Mouse (Mus musculus) liver, postnatal 0 days (tissue): Measurements from ENCODE around the gene Slc25a24. TPM values are rescaled to one million over a fixed set of nuclear protein-coding genes. Genes with fewer than 3 reads are reported as not detected.

Experiments used
- ATAC-seq: fragments of 200-750 bp; cut with Nextera tagmentation; 2 replicates; pipeline ENCODE4 v1.8.0; 2017; ENCODE audit warnings: mild to moderate bottlenecking, moderate library complexity
- DNase-seq: peaks from one replicate; pipeline ENCODE4 v3.0.0-alpha.2; 2016
- H3K27ac ChIP-seq: fragments of 300-500 bp; sonication (generic); 2 replicates; pipeline ENCODE4 v1.5.1; 2014; ENCODE audit warnings: antibody characterized with exemption, moderate library complexity, mild to moderate bottlenecking, low read depth
- H3K27me3 ChIP-seq: fragments of 300-500 bp; sonication (generic); 2 replicates; pipeline ENCODE4 v1.6.1; 2014; ENCODE audit warnings: low read length, control low read depth, mixed read lengths; ENCODE audit not compliant: insufficient read depth
- H3K36me3 ChIP-seq: fragments of 300-500 bp; sonication (generic); replicated peaks from 2 replicates; pipeline ENCODE4 v1.6.1; 2014; ENCODE audit warnings: mild to moderate bottlenecking, control low read depth, low read length, moderate library complexity, mixed read lengths; ENCODE audit not compliant: insufficient read depth
- H3K4me1 ChIP-seq: fragments of 300-500 bp; sonication (generic); 2 replicates; pipeline ENCODE4 v1.6.1; 2014; ENCODE audit warnings: antibody characterized with exemption, mild to moderate bottlenecking, control low read depth; ENCODE audit not compliant: insufficient read depth
- H3K4me2 ChIP-seq: fragments of 300-500 bp; sonication (generic); 2 replicates; pipeline ENCODE4 v1.6.1; 2014; ENCODE audit warnings: low read depth, mild to moderate bottlenecking, low read length, moderate library complexity, mixed read lengths
- H3K4me3 ChIP-seq: fragments of 300-500 bp; sonication (generic); 2 replicates; pipeline ENCODE4 v1.5.1; 2014; ENCODE audit warnings: low read depth, low read length
- H3K9ac ChIP-seq: fragments of 300-500 bp; sonication (generic); replicated peaks from 2 replicates; pipeline ENCODE4 v1.6.1; 2014; ENCODE audit warnings: mild to moderate bottlenecking, moderate library complexity
- H3K9me3 ChIP-seq: fragments of 300-500 bp; sonication (generic); 2 replicates; pipeline ENCODE4 v1.6.1; 2016; ENCODE audit warnings: mild to moderate bottlenecking, control low read depth, low read length, mixed read lengths
- CTCF ChIP-seq: sonication (generic); IDR thresholded peaks from 2 replicates; pipeline ENCODE4 v1.5.1; 2016; ENCODE audit warnings: antibody characterized with exemption, low read depth
- EP300 ChIP-seq: IDR thresholded peaks from 2 replicates; pipeline ENCODE4 v1.6.1; 2016; ENCODE audit warnings: antibody characterized with exemption, low read depth, mild to moderate bottlenecking
- WGBS: fragments of 180-500 bp; shearing (Covaris S2); extraction: QIAGEN DNeasy Blood & Tissue Kit; methylation state at CpG from one replicate; pipeline ENCODE4 v1.1.7; 2014; ENCODE audit not compliant: insufficient replicate concordance; 5-methylcytosine and 5-hydroxymethylcytosine counted together
- polyA plus RNA-seq: library from polyadenylated mRNA; unstranded; fragments of >200 nt; fragmentation: Nextera tagmentation; extraction: Ambion mirVana; gene quantifications from 2 replicates; pipeline ENCODE4 v1.2.1, GENCODE M21; 2015

Gene Slc25a24
- polyA plus RNA-seq, 1 experiment from 2014 or later, result 5.7 TPM

- H3K36me3 ChIP-seq, result no peaks in the 10 kb centered on the region; the same call in 1 of the 2 replicates
- 58% methylated on average over 4 of the region's 4 CpGs for WGBS
- ATAC-seq, result no peak
- no peaks in the 10 kb centered on the region for H3K9me3 ChIP-seq
- no peak overlapping the region for H3K4me2 ChIP-seq
- H3K9ac ChIP-seq, result no peak overlapping the region
- no peaks in the 10 kb centered on the region for H3K4me1 ChIP-seq
- no peak overlapping the region for H3K4me3 ChIP-seq
- H3K27ac ChIP-seq, result no peak overlapping the region
- DNase-seq, result no peak
- TF ChIP-seq CTCF (no peak), EP300 (no peak)
- no peaks in the 10 kb centered on the region for H3K27me3 ChIP-seq
These were observed 10.0 kb downstream of the Slc25a24 start for GRCm38 (mm10) chr3:109132966-109133365.

GRCm38 (mm10) chr3:109134036-109134435, 11.1 kb downstream of the Slc25a24 start:
- no peak overlapping the region for H3K4me2 ChIP-seq
- no peaks in the 10 kb centered on the region for H3K27me3 ChIP-seq
- no peaks in the 10 kb centered on the region for H3K9me3 ChIP-seq
- H3K4me3 ChIP-seq, result no peak overlapping the region
- DNase-seq, result no peak
- H3K4me1 ChIP-seq, result no peaks in the 10 kb centered on the region
- no peak for TF ChIP-seq CTCF
- TF ChIP-seq EP300, result no peak
- 93% methylated on average over 15 of the region's 15 CpGs for WGBS
- H3K27ac ChIP-seq, result no peak overlapping the region
- no peak overlapping the region for H3K9ac ChIP-seq
- ATAC-seq, result no peak
- no peaks in the 10 kb centered on the region; the same call in 1 of the 2 replicates for H3K36me3 ChIP-seq

- no peak for ATAC-seq
- TF ChIP-seq EP300 (no peak), CTCF (no peak)
- 39% methylated on average over 1 of the region's 1 CpGs for WGBS
- H3K4me2 ChIP-seq, result no peak overlapping the region
- H3K9me3 ChIP-seq, result no peaks in the 10 kb centered on the region
- H3K9ac ChIP-seq, result no peak overlapping the region
- no peaks in the 10 kb centered on the region for H3K27me3 ChIP-seq
- no peak for DNase-seq
- H3K36me3 ChIP-seq, result no peaks in the 10 kb centered on the region; the same call in 1 of the 2 replicates
- no peaks in the 10 kb centered on the region for H3K4me1 ChIP-seq
- H3K27ac ChIP-seq, result no peak overlapping the region
- no peak overlapping the region for H3K4me3 ChIP-seq
These were observed 12.4 kb downstream of the Slc25a24 start for GRCm38 (mm10) chr3:109135352-109135751.

GRCm38 (mm10) chr3:109152561-109152960, 29.6 kb downstream of the Slc25a24 start:
- TF ChIP-seq CTCF, result no peak
- WGBS, result 89% methylated on average over 4 of the region's 4 CpGs
- Histone ChIP-seq H3K36me3 (no peaks in the 10 kb centered on the region), H3K27ac (no peak overlapping the region), H3K4me3 (no peak overlapping the region), H3K27me3 (no peaks in the 10 kb centered on the region), H3K9ac (no peak overlapping the region), H3K4me1 (no peaks in the 10 kb centered on the region), H3K9me3 (no peaks in the 10 kb centered on the region), H3K4me2 (no peak overlapping the region)
- no peak for ATAC-seq
- no peak for DNase-seq

- H3K27ac ChIP-seq, result no peak overlapping the region
- H3K9me3 ChIP-seq, result no peaks in the 10 kb centered on the region
- DNase-seq, result no peak
- H3K27me3 ChIP-seq, result no peaks in the 10 kb centered on the region
- 79% methylated on average over 6 of the region's 6 CpGs for WGBS
- H3K9ac ChIP-seq, result no peak overlapping the region
- H3K4me3 ChIP-seq, result no peak overlapping the region
- TF ChIP-seq CTCF (no peak), EP300 (no peak)
- H3K36me3 ChIP-seq, result no peaks in the 10 kb centered on the region
- no peak overlapping the region for H3K4me2 ChIP-seq
- ATAC-seq, result no peak
- no peaks in the 10 kb centered on the region for H3K4me1 ChIP-seq
These were observed 30.5 kb downstream of the Slc25a24 start for GRCm38 (mm10) chr3:109153410-109153809.

GRCm38 (mm10) chr3:109155926-109156669, 33.1 kb downstream of the Slc25a24 start:
- Histone ChIP-seq H3K9ac (no peak overlapping the region), H3K9me3 (no peaks in the 10 kb centered on the region), H3K36me3 (no peaks in the 10 kb centered on the region; the same call in 1 of the 2 replicates), H3K4me1 (no peaks in the 10 kb centered on the region), H3K27ac (no peak overlapping the region), H3K4me2 (no peak overlapping the region), H3K4me3 (no peak overlapping the region), H3K27me3 (no peaks in the 10 kb centered on the region)
- 59% methylated on average over 4 of the region's 4 CpGs for WGBS
- ATAC-seq (no peak), DNase-seq (no peak)
- TF ChIP-seq CTCF, result no peak
- TF ChIP-seq EP300, result no peak
